Mouse (Mus musculus) cerebellum, adult 2 months (tissue): ENCODE measurements around the gene Lypd8.

ENCODE experiments used
- CTCF ChIP-seq: fragments of 200-500 bp; IDR thresholded peaks from 2 replicates; pipeline ENCODE4 v1.5.1; 2011; ENCODE audit warnings: low read depth, mild to moderate bottlenecking, control low read depth, low read length, moderate library complexity, borderline replicate concordance; ENCODE audit not compliant: insufficient read depth
- POLR2A ChIP-seq: fragments of 200-500 bp; IDR thresholded peaks from 2 replicates; pipeline ENCODE4 v1.6.1; 2011; ENCODE audit warnings: low read length, control low read depth, borderline replicate concordance; ENCODE audit not compliant: insufficient read depth

- no peak for TF ChIP-seq POLR2A
- TF ChIP-seq CTCF, result no peak
Measured at GRCm38 (mm10) chr11:58432259-58432658, 53.4 kb downstream of the Lypd8 start, which contains the start of gene Gm12253.
